Mouse (Mus musculus): Measurements from ENCODE around the gene Man2b1. TPM values are rescaled to one million over a fixed set of nuclear protein-coding genes. Genes with fewer than 3 reads are reported as not detected.

Gene Man2b1
- polyA plus RNA-seq, 1 experiment from 2014 or later: 41.5 TPM

DNA sequence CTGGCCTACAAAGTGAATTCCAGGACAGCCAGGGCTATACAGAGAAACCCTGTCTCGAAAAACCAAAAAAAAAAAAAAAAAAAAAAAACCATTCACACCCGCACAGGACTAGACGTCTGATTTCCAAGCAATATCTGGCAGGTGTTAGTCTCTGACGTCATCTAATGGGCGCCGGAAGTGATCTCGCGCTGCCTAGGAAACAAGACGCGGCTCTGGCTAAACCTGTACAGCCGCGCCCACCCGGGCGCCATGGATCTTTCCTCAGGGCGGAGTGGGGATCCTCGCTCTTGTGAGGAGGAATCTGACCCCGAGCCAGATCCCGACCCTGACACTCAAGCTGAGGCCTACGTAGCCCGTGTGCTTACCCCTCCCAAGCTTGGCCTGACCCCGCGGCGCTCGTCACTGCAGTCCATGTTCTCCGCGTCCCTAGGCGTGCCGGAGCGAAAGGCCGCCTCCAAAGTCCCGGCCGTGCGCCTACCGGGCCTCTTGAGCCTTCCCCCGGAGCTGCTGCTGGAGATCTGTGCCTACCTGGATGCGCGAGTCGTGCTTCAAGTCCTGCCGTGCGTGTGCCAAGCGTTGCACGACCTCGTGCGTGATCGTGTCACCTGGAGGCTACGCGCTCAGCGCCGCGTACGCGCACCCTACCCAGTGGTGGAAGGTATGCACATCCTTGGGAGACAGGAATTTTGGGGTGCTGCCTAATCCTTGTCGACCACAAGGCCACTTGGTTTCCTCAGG, 23.0 kb upstream of the Man2b1 start, which contains the start of gene Fbxw9:
Gene Fbxw9, plus strand, starts transcription at position 177 of the 738 bp plus-strand sequence.
- H3K4me2 ChIP-seq: peak within 1 kb of the TSS; percentile 82
- H3K4me3 ChIP-seq (replicated peaks): peak within 1 kb of the TSS; percentile 92
- peak within 1 kb of the TSS; percentile 67; the same call in 1 of the 2 replicates for H3K27ac ChIP-seq
- H3K9me3 ChIP-seq (replicated peaks): no peaks in the 10 kb centered on the region
- ATAC-seq (replicated peaks; ENCODE audit: low FRiP score): peak; percentile 90
- H3K27me3 ChIP-seq: no peaks in the 10 kb centered on the region
- H3K36me3 ChIP-seq: peaks cover 53% of the 10 kb centered on the region
- peak within 1 kb of the TSS; percentile 75 for H3K9ac ChIP-seq
- under 1% methylated on average over 53 of the region's 53 CpGs for WGBS
- peaks cover 17% of the 10 kb centered on the region for H3K4me1 ChIP-seq

DNA sequence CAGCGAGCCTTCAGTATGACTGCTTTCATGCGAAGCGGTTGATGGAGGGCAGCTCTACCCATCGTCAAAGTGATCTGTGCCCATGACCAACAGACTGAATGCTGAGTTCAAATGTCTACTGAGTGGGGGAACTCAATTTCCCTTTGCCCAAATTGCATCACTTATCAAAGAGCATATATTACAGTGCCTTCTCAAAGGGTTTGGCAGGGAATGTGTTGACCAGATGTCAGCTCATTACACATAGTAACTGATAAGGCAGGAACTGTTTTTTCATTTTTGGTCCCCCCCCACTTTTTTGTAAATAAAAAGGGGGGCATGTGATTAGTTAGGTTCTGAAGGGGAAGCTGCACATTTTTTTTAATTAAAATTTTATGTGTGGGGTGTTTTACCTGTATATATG, 20.5 kb upstream of the Man2b1 start:
- ATAC-seq (replicated peaks; ENCODE audit: low FRiP score): no peak
- Histone ChIP-seq H3K4me1 (peaks cover 17% of the 10 kb centered on the region), H3K27ac (no peak overlapping the region), H3K4me2 (no peak overlapping the region), H3K9me3 (replicated peaks) (no peaks in the 10 kb centered on the region), H3K9ac (no peak overlapping the region), H3K27me3 (no peaks in the 10 kb centered on the region), H3K36me3 (peaks cover 49% of the 10 kb centered on the region), H3K4me3 (replicated peaks) (no peak overlapping the region)
- 91% methylated on average over 4 of the region's 4 CpGs for WGBS

DNA sequence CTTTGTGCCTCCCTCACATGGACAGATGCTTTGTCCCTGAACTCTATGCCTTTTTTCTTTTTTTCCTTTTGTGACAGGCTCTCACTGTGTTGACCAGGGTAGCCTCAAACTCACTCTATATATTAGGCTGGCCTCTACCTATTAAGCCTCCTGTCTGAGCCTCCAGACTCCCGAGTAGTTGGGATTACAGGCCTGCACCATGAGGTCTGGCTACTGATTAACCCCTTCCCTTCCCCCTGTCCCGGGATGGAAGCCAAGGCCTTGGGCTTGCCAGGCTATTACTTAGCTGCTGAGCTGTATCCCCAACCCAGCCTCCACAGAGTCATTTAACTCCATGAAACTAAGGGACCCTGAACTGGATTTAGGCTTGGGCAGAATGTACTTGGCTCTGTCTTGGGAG, 17.9 kb upstream of the Man2b1 start:
- Histone ChIP-seq H3K4me1 (peaks cover 17% of the 10 kb centered on the region), H3K36me3 (peaks cover 45% of the 10 kb centered on the region), H3K27me3 (no peaks in the 10 kb centered on the region), H3K27ac (no peak overlapping the region), H3K9me3 (replicated peaks) (no peaks in the 10 kb centered on the region), H3K4me3 (replicated peaks) (no peak overlapping the region), H3K9ac (no peak overlapping the region), H3K4me2 (no peak overlapping the region)
- WGBS: 35% methylated on average over 2 of the region's 2 CpGs
- no peak for ATAC-seq (replicated peaks; ENCODE audit: low FRiP score)

DNA sequence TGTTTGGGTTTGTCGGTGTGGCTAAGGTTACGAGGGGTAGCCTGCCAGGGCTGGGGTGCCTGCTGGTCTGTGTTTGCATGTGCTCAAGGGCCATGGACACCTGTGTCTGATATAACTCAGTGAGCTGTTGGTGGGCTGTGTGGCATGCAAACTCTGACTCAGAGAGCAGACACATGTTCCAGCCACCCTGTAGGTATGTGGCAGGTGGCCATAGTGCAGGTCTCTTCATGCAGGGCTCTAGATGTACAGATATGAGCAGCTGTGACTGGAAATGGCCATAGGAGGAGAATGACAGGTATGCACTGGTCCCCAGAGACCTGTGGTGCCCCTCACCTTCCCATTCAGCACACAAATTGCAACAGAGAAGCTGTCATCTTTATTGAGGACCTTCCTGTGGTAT, 15.9 kb upstream of the Man2b1 start:
- 92% methylated on average over 2 of the region's 2 CpGs for whole genome bisulfite sequencing
- Histone ChIP-seq H3K27ac (no peak overlapping the region), H3K36me3 (peaks cover 44% of the 10 kb centered on the region), H3K4me3 (replicated peaks) (no peak overlapping the region), H3K4me2 (no peak overlapping the region), H3K4me1 (peaks cover 7% of the 10 kb centered on the region), H3K9ac (no peak overlapping the region), H3K27me3 (no peaks in the 10 kb centered on the region), H3K9me3 (replicated peaks) (no peaks in the 10 kb centered on the region)
- ATAC-seq (replicated peaks; ENCODE audit: low FRiP score): no peak

DNA sequence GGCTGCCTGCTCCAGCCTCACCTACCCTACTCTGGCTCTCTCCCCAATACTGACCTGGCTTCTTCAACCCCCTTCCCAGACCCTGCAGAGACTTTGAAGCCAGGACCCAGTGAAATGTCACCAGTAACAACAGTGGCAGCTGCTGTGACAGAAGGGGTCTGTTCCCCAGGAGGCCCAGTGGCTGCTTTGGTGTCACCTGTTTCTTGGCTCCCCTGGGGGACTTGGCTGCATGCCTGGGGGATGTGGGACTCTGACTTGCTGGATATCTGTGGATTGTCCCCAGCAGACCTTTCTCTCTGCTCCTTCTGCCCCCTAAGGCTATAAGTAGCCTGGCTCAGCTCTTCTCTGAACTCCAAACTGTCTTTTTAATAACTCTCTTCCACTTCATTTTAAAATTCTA, 15.1 kb upstream of the Man2b1 start, which contains the start of gene Gm5741:
Gene Gm5741, minus strand, starts transcription at position 1 of the 400 bp plus-strand sequence.
- Histone ChIP-seq H3K4me3 (replicated peaks) (no peak within 1 kb of the TSS), H3K27ac (no peak within 1 kb of the TSS), H3K4me1 (peaks cover 15% of the 10 kb centered on the region), H3K36me3 (peaks cover 36% of the 10 kb centered on the region), H3K9ac (no peak within 1 kb of the TSS), H3K9me3 (replicated peaks) (no peaks in the 10 kb centered on the region), H3K27me3 (no peaks in the 10 kb centered on the region), H3K4me2 (no peak within 1 kb of the TSS)
- no peak for ATAC-seq (replicated peaks; ENCODE audit: low FRiP score)

DNA sequence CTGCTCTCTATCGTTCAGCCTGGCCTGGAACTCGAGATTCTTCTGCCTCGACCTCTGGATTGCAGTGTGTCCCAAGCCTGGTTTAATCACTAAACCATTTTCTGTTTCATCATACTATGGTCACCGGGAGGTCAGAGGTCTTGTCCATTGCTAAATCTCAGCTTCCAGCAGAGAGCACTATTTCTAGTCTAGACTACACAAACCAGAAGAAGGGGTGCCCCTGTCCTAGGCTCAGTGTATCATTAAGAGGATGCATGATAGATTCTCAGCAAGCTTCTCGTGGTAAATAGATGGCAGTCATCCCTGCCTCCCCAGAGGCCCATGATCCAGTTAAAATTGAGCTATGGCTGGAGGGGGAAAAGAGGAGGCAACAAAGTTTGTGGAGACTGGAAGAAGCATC, 12.0 kb upstream of the Man2b1 start:
- Histone ChIP-seq H3K27me3 (no peaks in the 10 kb centered on the region), H3K9ac (0 out of 2 replicates have a peak overlapping the region, but pooled peaks have one; percentile 87), H3K4me2 (peak overlapping the region; percentile 78), H3K9me3 (replicated peaks) (no peaks in the 10 kb centered on the region), H3K4me3 (replicated peaks) (peak overlapping the region; percentile 89), H3K4me1 (peaks cover 21% of the 10 kb centered on the region), H3K36me3 (peaks cover 47% of the 10 kb centered on the region), H3K27ac (peak overlapping the region; percentile 99)
- WGBS: 74% methylated on average over 5 of the region's 5 CpGs
- no peak for ATAC-seq (replicated peaks; ENCODE audit: low FRiP score)

DNA sequence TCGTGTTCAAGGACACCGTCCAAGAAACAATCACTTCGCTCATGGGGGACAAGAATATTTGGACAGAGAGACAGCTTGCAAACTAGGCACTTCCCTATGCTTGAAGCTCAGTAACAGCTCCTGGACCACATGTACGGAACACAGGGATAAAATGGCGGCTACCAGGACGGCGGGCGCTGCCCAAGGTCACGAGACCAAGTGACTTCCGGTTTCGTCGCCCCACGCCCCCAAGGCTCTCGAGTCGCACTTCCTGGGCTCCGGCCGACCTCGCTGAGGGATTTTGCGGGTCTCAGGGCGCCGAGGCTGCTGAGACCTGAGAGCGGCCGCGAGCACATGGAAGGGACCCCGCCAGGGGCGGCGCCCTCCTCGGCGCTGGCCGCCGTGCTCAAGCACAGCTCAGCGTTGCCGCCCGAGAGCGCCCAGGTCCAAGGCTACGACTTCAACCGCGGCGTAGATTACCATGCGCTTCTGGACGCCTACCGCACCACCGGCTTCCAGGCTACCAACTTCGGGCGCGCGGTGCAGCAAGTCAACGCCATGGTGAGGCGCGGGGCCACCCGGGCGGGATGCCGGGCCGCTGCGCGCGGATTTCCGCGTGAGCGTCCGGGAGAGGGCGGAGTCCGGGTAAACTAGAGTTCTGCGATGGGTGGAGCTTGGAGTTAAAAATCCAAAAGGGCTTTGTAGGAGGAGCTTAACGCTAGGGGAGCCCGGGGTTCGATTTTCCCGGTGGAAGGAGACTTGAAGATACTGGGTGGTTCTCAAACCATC, 11.4 kb upstream of the Man2b1 start, which contains the start of gene Dhps:
Gene Dhps, plus strand, starts transcription at position 244 of the 768 bp plus-strand sequence.
- peaks cover 47% of the 10 kb centered on the region for H3K36me3 ChIP-seq
- WGBS: under 1% methylated on average over 68 of the region's 68 CpGs
- peak within 1 kb of the TSS; percentile 78 for H3K4me2 ChIP-seq
- peak within 1 kb of the TSS; percentile 89 for H3K4me3 ChIP-seq (replicated peaks)
- peak within 1 kb of the TSS; percentile 99 for H3K27ac ChIP-seq
- H3K4me1 ChIP-seq: peaks cover 21% of the 10 kb centered on the region
- peak; percentile 91 for ATAC-seq (replicated peaks; ENCODE audit: low FRiP score)
- peak within 1 kb of the TSS; percentile 87 for H3K9ac ChIP-seq
- no peaks in the 10 kb centered on the region for H3K9me3 ChIP-seq (replicated peaks)
- no peaks in the 10 kb centered on the region for H3K27me3 ChIP-seq

DNA sequence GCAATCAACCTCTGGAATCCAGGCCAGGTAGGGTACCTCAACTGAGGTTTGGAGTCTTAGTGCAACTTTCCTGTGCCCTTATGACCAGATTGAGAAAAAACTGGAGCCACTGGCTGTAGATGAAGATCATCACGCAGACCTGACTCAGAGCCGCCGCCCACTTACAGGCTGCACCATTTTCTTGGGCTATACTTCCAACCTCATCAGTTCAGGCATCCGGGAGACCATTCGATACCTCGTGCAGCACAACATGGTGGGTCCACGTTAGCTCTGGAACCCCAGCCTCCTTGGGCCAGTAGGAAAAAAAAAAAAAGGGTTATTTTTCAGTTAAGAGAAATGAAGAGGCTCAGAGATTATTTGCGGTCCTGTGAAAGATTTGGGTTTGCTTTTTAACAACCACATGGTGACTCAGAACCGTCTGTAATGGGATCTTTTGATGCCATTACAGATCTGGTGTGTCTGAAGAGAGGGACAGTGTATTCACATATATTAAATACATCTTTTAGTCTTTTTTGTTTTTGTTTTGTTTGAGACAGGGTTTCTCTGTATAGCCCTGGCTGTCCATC, 10.6 kb upstream of the Man2b1 start:
- H3K4me3 ChIP-seq (replicated peaks): peak overlapping the region; percentile 89
- ATAC-seq (replicated peaks; ENCODE audit: low FRiP score): no peak; the same call in 1 of the 2 replicates
- WGBS: 30% methylated on average over 9 of the region's 9 CpGs

DNA sequence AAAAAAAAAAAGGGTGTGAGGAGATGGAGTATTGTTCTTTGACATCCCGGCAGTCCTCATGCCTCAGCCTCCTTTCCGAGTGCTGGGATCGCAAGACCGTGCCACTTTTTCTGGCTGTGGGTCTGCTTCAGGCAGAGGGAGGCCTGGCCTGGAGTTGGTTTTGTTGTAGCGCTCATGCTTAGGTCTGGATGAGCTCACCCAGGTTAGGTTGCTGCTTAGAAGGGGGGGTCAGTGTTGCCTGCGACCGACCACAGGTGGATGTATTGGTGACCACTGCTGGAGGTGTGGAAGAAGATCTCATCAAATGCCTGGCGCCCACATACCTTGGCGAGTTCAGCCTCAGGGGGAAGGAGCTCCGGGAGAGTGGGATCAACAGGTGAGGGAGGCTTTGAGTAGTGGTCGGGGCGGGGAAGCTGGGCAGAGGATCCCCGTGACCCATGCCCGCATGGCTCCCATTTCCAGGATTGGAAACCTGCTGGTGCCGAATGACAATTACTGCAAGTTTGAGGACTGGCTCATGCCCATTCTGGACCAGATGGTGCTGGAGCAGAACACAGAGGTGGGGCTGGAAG, 9.9 kb upstream of the Man2b1 start:
- Histone ChIP-seq H3K36me3 (peaks cover 47% of the 10 kb centered on the region), H3K27ac (no peak overlapping the region), H3K4me1 (peaks cover 21% of the 10 kb centered on the region), H3K27me3 (no peaks in the 10 kb centered on the region), H3K4me3 (replicated peaks) (peak overlapping the region; percentile 89), H3K9ac (no peak overlapping the region), H3K4me2 (peak overlapping the region; percentile 78), H3K9me3 (replicated peaks) (no peaks in the 10 kb centered on the region)
- no peak for ATAC-seq (replicated peaks; ENCODE audit: low FRiP score)
- WGBS: 92% methylated on average over 15 of the region's 15 CpGs

More for the DNA sequence above, 10.6 kb upstream of the Man2b1 start:
- Histone ChIP-seq H3K4me2 (peak overlapping the region; percentile 78), H3K27ac (peak overlapping the region; percentile 99), H3K9ac (peak overlapping the region; percentile 87), H3K9me3 (replicated peaks) (no peaks in the 10 kb centered on the region), H3K36me3 (peaks cover 45% of the 10 kb centered on the region), H3K27me3 (no peaks in the 10 kb centered on the region), H3K4me1 (peaks cover 21% of the 10 kb centered on the region)

DNA sequence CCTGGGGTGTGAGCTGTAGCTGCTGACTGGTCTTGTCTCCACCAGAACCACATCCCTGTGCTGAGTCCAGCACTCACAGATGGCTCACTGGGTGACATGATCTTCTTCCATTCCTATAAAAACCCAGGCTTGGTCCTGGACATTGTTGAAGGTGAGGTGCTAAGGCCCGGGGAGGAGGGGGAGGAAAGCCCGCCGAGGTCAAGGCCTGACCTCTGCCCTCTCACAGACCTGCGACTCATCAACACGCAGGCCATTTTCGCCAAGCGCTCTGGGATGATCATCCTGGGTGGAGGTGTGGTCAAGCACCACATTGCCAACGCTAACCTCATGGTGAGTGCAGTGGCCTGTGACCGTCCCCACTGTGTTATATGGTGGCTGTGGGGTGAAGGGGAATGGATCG, 8.9 kb upstream of the Man2b1 start:
- Histone ChIP-seq H3K9me3 (replicated peaks) (no peaks in the 10 kb centered on the region), H3K27ac (no peak overlapping the region), H3K9ac (no peak overlapping the region), H3K27me3 (no peaks in the 10 kb centered on the region), H3K4me1 (peaks cover 21% of the 10 kb centered on the region), H3K4me3 (replicated peaks) (no peak overlapping the region), H3K4me2 (no peak overlapping the region), H3K36me3 (peaks cover 56% of the 10 kb centered on the region)
- WGBS: 75% methylated on average over 10 of the region's 10 CpGs
- ATAC-seq (replicated peaks; ENCODE audit: low FRiP score): no peak

DNA sequence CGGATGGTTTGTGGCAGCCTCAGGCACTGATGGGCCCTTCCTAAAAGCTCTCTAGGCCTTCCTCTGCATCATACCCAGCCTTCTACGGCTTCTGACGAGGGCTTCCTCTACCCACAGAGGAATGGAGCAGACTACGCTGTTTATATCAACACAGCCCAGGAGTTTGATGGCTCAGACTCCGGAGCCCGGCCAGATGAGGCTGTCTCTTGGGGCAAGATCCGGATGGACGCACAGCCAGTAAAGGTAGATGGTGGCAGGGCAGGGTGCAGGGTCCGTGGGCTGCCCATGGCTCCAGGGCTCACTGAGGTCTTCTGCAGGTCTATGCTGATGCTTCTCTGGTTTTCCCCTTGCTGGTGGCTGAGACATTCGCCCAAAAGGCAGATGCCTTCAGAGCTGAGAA, 8.5 kb upstream of the Man2b1 start:
- 86% methylated on average over 10 of the region's 10 CpGs for WGBS
- ATAC-seq (replicated peaks; ENCODE audit: low FRiP score): no peak
- peaks cover 25% of the 10 kb centered on the region for H3K4me1 ChIP-seq
- H3K4me2 ChIP-seq: no peak overlapping the region
- no peaks in the 10 kb centered on the region for H3K27me3 ChIP-seq
- H3K27ac ChIP-seq: no peak overlapping the region
- no peak overlapping the region for H3K4me3 ChIP-seq (replicated peaks)
- peaks cover 56% of the 10 kb centered on the region for H3K36me3 ChIP-seq
- no peak overlapping the region for H3K9ac ChIP-seq
- no peaks in the 10 kb centered on the region for H3K9me3 ChIP-seq (replicated peaks)

Data from kidney, embryonic 15.5 days (tissue).